Mouse (Mus musculus): ENCODE results near the gene Zfp87. TPM values are rescaled to one million over a fixed set of nuclear protein-coding genes. Genes with fewer than 3 reads are reported as not detected.

Zfp87 gene
- polyA plus RNA-seq, 1 experiment: 13.1 TPM

- Histone ChIP-seq H3K79me2 (ENCODE audit: control insufficient read depth, insufficient read depth) (no peaks in the 10 kb centered on the region), H3K36me3 (ENCODE audit: control insufficient read depth, insufficient read depth) (no peaks in the 10 kb centered on the region), H3ac (ENCODE audit: control insufficient read depth, insufficient read length, low read depth) (peak within 1 kb of the TSS; percentile 70), H3K27me3 (ENCODE audit: control insufficient read depth, insufficient read depth, insufficient read length) (no peaks in the 10 kb centered on the region), H3K4me3 (ENCODE audit: insufficient read depth, poor library complexity, severe bottlenecking) (peak within 1 kb of the TSS; percentile 46), H3K79me3 (ENCODE audit: low read depth) (no peaks in the 10 kb centered on the region)
- TF ChIP-seq MYOG (IDR thresholded peaks at IDR 0.05; ENCODE audit: control insufficient read depth, extremely low read depth, insufficient read length) (no peak), USF1 (IDR thresholded peaks at IDR 0.05; ENCODE audit: low read depth) (no peak), FOSL1 (IDR thresholded peaks at IDR 0.05; ENCODE audit: insufficient read depth, low read length, poor library complexity, severe bottlenecking) (no peak), CTCF (IDR thresholded peaks at IDR 0.05; ENCODE audit: control insufficient read depth, insufficient read depth, insufficient read length) (no peak)
Measured at GRCm38 (mm10) chr13:67483625-67484423, 42.2 kb downstream of the Zfp87 start, which contains the start of gene Zfp874b. Zfp874b (minus strand) TSS chr13:67484258.

- Histone ChIP-seq H3K27me3 (ENCODE audit: control insufficient read depth, insufficient read depth, insufficient read length) (no peaks in the 10 kb centered on the region), H3K79me2 (ENCODE audit: control insufficient read depth, insufficient read depth) (no peaks in the 10 kb centered on the region), H3ac (ENCODE audit: control insufficient read depth, insufficient read length, low read depth) (no peak overlapping the region), H3K79me3 (ENCODE audit: low read depth) (no peaks in the 10 kb centered on the region), H3K4me3 (ENCODE audit: insufficient read depth, poor library complexity, severe bottlenecking) (no peak overlapping the region), H3K36me3 (ENCODE audit: control insufficient read depth, insufficient read depth) (no peaks in the 10 kb centered on the region)
- TF ChIP-seq MYOD1 (IDR thresholded peaks at IDR 0.05; ENCODE audit: control insufficient read depth, insufficient read length, low read depth): no peak
- TF ChIP-seq CEBPB (IDR thresholded peaks at IDR 0.05; ENCODE audit: low read depth): no peak
- no peak for TF ChIP-seq CTCF (IDR thresholded peaks at IDR 0.05; ENCODE audit: control insufficient read depth, insufficient read depth, insufficient read length)
- TF ChIP-seq MAX (IDR thresholded peaks at IDR 0.05): no peak
- TF ChIP-seq USF1 (IDR thresholded peaks at IDR 0.05; ENCODE audit: low read depth): no peak
- no peak for TF ChIP-seq FOSL1 (IDR thresholded peaks at IDR 0.05; ENCODE audit: insufficient read depth, low read length, poor library complexity, severe bottlenecking)
- no peak for TF ChIP-seq MYOG (IDR thresholded peaks at IDR 0.05; ENCODE audit: control insufficient read depth, extremely low read depth, insufficient read length)
Measured at GRCm38 (mm10) chr13:67481528-67481927, 44.4 kb downstream of the Zfp87 start.

- TF ChIP-seq MYOG (IDR thresholded peaks at IDR 0.05; ENCODE audit: control insufficient read depth, extremely low read depth, insufficient read length) (no peak), CTCF (IDR thresholded peaks at IDR 0.05; ENCODE audit: control insufficient read depth, insufficient read depth, insufficient read length) (no peak), MAX (IDR thresholded peaks at IDR 0.05) (no peak), CEBPB (IDR thresholded peaks at IDR 0.05; ENCODE audit: low read depth) (no peak), MYOD1 (IDR thresholded peaks at IDR 0.05; ENCODE audit: control insufficient read depth, insufficient read length, low read depth) (no peak), FOSL1 (IDR thresholded peaks at IDR 0.05; ENCODE audit: insufficient read depth, low read length, poor library complexity, severe bottlenecking) (no peak), USF1 (IDR thresholded peaks at IDR 0.05; ENCODE audit: low read depth) (no peak)
- Histone ChIP-seq H3K36me3 (ENCODE audit: control insufficient read depth, insufficient read depth) (no peaks in the 10 kb centered on the region), H3K79me3 (ENCODE audit: low read depth) (no peaks in the 10 kb centered on the region), H3K4me3 (ENCODE audit: insufficient read depth, poor library complexity, severe bottlenecking) (no peak overlapping the region), H3ac (ENCODE audit: control insufficient read depth, insufficient read length, low read depth) (no peak overlapping the region), H3K79me2 (ENCODE audit: control insufficient read depth, insufficient read depth) (no peaks in the 10 kb centered on the region), H3K27me3 (ENCODE audit: control insufficient read depth, insufficient read depth, insufficient read length) (no peaks in the 10 kb centered on the region)
Measured at GRCm38 (mm10) chr13:67469274-67469673, 56.7 kb downstream of the Zfp87 start.

Other genes starting within 250 kb of the Zfp87 start
- 0.32 TPM for gene Zfp458, start 247.7 kb downstream of the Zfp87 start, polyA plus RNA-seq (2012; fragmentation: generic; extraction: Trizol)
- 0.12 TPM for gene Zfp457, start 219.7 kb downstream of the Zfp87 start, polyA plus RNA-seq (2012; fragmentation: generic; extraction: Trizol)
- gene Zfp595, start 193.6 kb downstream of the Zfp87 start, polyA plus RNA-seq (2012; fragmentation: generic; extraction: Trizol): 0.54 TPM
- 0.90 TPM for gene Gm28044, start 165.6 kb downstream of the Zfp87 start, polyA plus RNA-seq (2012; fragmentation: generic; extraction: Trizol)
- 0.16 TPM for gene Zfp953, start 165.6 kb downstream of the Zfp87 start, polyA plus RNA-seq (2012; fragmentation: generic; extraction: Trizol)
- 0.88 TPM for gene Gm28041, start 150.4 kb downstream of the Zfp87 start, polyA plus RNA-seq (2012; fragmentation: generic; extraction: Trizol)
- 0.06 TPM for gene Zfp456, start 150.4 kb downstream of the Zfp87 start, polyA plus RNA-seq (2012; fragmentation: generic; extraction: Trizol)
- 1.4 TPM for gene Zfp429, start 126.4 kb downstream of the Zfp87 start, polyA plus RNA-seq (2012; fragmentation: generic; extraction: Trizol)
- not detected for gene Zfp459, start 104.8 kb downstream of the Zfp87 start, polyA plus RNA-seq (2012; fragmentation: generic; extraction: Trizol)
- gene Zfp874a, start 74.6 kb downstream of the Zfp87 start, polyA plus RNA-seq (2012; fragmentation: generic; extraction: Trizol): 0.75 TPM
- 1.4 TPM for gene Zfp874b, start 41.9 kb downstream of the Zfp87 start, polyA plus RNA-seq (2012; fragmentation: generic; extraction: Trizol)
- gene Zfp58, start 25.6 kb downstream of the Zfp87 start, polyA plus RNA-seq (2012; fragmentation: generic; extraction: Trizol): 1.3 TPM
- not detected for gene Gm26965, start within 50 bp of the Zfp87 start, polyA plus RNA-seq (2012; fragmentation: generic; extraction: Trizol)
- 1.1 TPM for gene Zfp748, start 27.7 kb upstream of the Zfp87 start, polyA plus RNA-seq (2012; fragmentation: generic; extraction: Trizol)
- 0.94 TPM for gene Zfp729b, start 83.5 kb upstream of the Zfp87 start, polyA plus RNA-seq (2012; fragmentation: generic; extraction: Trizol)
- gene Gm49345, start 111.6 kb upstream of the Zfp87 start, polyA plus RNA-seq (2012; fragmentation: generic; extraction: Trizol): 0.23 TPM
- gene Zfp729a, start 111.6 kb upstream of the Zfp87 start, polyA plus RNA-seq (2012; fragmentation: generic; extraction: Trizol): 0.68 TPM
- gene Zfp738, start 160.9 kb upstream of the Zfp87 start, polyA plus RNA-seq (2012; fragmentation: generic; extraction: Trizol): 0.73 TPM
- gene Zfp65, start 203.0 kb upstream of the Zfp87 start, polyA plus RNA-seq (2012; fragmentation: generic; extraction: Trizol): 1.3 TPM
- gene Zfp85, start 229.1 kb upstream of the Zfp87 start, polyA plus RNA-seq (2012; fragmentation: generic; extraction: Trizol): 0.51 TPM

Measured in C2C12 (cell line).